Mouse (Mus musculus) cerebellum, postnatal 10 days (tissue): Measurements from ENCODE around the gene Wipi2.

Experiments
- DNase-seq, 2 experiments: peaks; one replicate each; pipeline ENCODE4 v3.0.0; 2021; ENCODE audit warnings: mixed read lengths in 2 of 2

Gene Wipi2

GRCm38 (mm10) chr5:142627398-142627797 is at the start of gene Wipi2:
Wipi2 (plus strand) TSS chr5:142627698.
- DNase-seq = no peak

- DNase-seq = peak in 1 of 2 experiments; percentile 8
Observed at GRCm38 (mm10) chr5:142578192-142578591, 49.3 kb upstream of the Wipi2 start.

- DNase-seq = peak; percentile 84 to 88
Observed at GRCm38 (mm10) chr5:142581517-142581916, 46.0 kb upstream of the Wipi2 start.

GRCm38 (mm10) chr5:142583616-142584126 is 43.8 kb upstream of the Wipi2 start:
- DNase-seq = peak; percentile 65 to 77

- no peak for DNase-seq
Observed at GRCm38 (mm10) chr5:142590953-142591616, 36.4 kb upstream of the Wipi2 start.

- DNase-seq = peak; percentile 77 to 82
Observed at GRCm38 (mm10) chr5:142595698-142596097, 31.8 kb upstream of the Wipi2 start.

GRCm38 (mm10) chr5:142596723-142597122 is 30.8 kb upstream of the Wipi2 start:
- peak; percentile 52 to 59 for DNase-seq

- no peak for DNase-seq
Observed at GRCm38 (mm10) chr5:142597648-142598390, 29.7 kb upstream of the Wipi2 start.

GRCm38 (mm10) chr5:142604379-142604778 is 23.1 kb upstream of the Wipi2 start:
- DNase-seq = no peak

- DNase-seq = no peak
Observed at GRCm38 (mm10) chr5:142605288-142605687, 22.2 kb upstream of the Wipi2 start.

GRCm38 (mm10) chr5:142608259-142608988 is 19.1 kb upstream of the Wipi2 start, which contains the start of gene Mmd2:
Mmd2 (minus strand) TSS chr5:142608800.
- DNase-seq = peak; percentile 77 to 82

GRCm38 (mm10) chr5:142608989-142609325 is 18.5 kb upstream of the Wipi2 start:
- DNase-seq = no peak

- DNase-seq = no peak
Observed at GRCm38 (mm10) chr5:142610362-142610761, 17.1 kb upstream of the Wipi2 start.

- no peak for DNase-seq
Observed at GRCm38 (mm10) chr5:142614513-142614912, 13.0 kb upstream of the Wipi2 start.

- DNase-seq = no peak
Observed at GRCm38 (mm10) chr5:142615638-142616037, 11.9 kb upstream of the Wipi2 start.

GRCm38 (mm10) chr5:142616326-142616725 is 11.2 kb upstream of the Wipi2 start:
- DNase-seq = no peak

- DNase-seq = peak; percentile 88
Observed at GRCm38 (mm10) chr5:142619866-142620265, 7.6 kb upstream of the Wipi2 start.

- no peak for DNase-seq
Observed at GRCm38 (mm10) chr5:142621421-142621820, 6.1 kb upstream of the Wipi2 start.

- DNase-seq = no peak
Observed at GRCm38 (mm10) chr5:142622134-142622533, 5.4 kb upstream of the Wipi2 start.

GRCm38 (mm10) chr5:142623080-142623479 is 4.4 kb upstream of the Wipi2 start:
- no peak for DNase-seq

- DNase-seq = peak; percentile 99
Observed at GRCm38 (mm10) chr5:142628726-142629662, 1.5 kb downstream of the Wipi2 start.

- no peak for DNase-seq
Observed at GRCm38 (mm10) chr5:142629663-142630025, 2.1 kb downstream of the Wipi2 start.
